Mouse (Mus musculus): Measurements from ENCODE around the gene Moxd1.

- no peak for TF ChIP-seq CTCF (IDR thresholded peaks at IDR 0.05; ENCODE audit: low read depth, low read length)
- no peak for TF ChIP-seq POLR2A (IDR thresholded peaks at IDR 0.05; ENCODE audit: extremely low read depth, insufficient read depth, low read length)
These were observed 406 bp upstream of the Moxd1 start for GRCm38 (mm10) chr10:24222911-24223310.
